Mouse (Mus musculus) midbrain, postnatal 0 days (tissue): Measurements from ENCODE around the gene Gm12248. TPM values are rescaled to one million over a fixed set of nuclear protein-coding genes. Genes with fewer than 3 reads are reported as not detected.

Experiments used
- ATAC-seq: fragments of 200-750 bp; cut with Nextera tagmentation; 2 replicates; pipeline ENCODE4 v1.8.0; 2017; ENCODE audit warnings: moderate number of reproducible peaks, mild to moderate bottlenecking, moderate TSS enrichment, moderate library complexity; ENCODE audit not compliant: low FRiP score
- DNase-seq: peaks from one replicate; pipeline ENCODE4 v3.0.0-alpha.2; 2015; ENCODE audit warnings: low spot score
- H3K27ac ChIP-seq: fragments of 300-500 bp; sonication (generic); 2 replicates; pipeline ENCODE4 v1.5.1; 2014; ENCODE audit warnings: low read depth, mild to moderate bottlenecking, low read length, mixed read lengths
- H3K27me3 ChIP-seq: fragments of 300-500 bp; sonication (generic); 2 replicates; pipeline ENCODE4 v1.6.1; 2014; ENCODE audit warnings: low read length, control low read depth, mixed read lengths; ENCODE audit not compliant: insufficient read depth
- H3K36me3 ChIP-seq: fragments of 300-500 bp; sonication (generic); 2 replicates; pipeline ENCODE4 v1.6.1; 2014; ENCODE audit warnings: low read length, control low read depth, mixed read lengths; ENCODE audit not compliant: insufficient read depth
- H3K4me1 ChIP-seq: fragments of 300-500 bp; sonication (generic); 2 replicates; pipeline ENCODE4 v1.6.1; 2014; ENCODE audit warnings: mild to moderate bottlenecking, control low read depth, antibody characterized with exemption, low read length, mixed read lengths; ENCODE audit not compliant: insufficient read depth
- H3K4me2 ChIP-seq: fragments of 300-500 bp; sonication (generic); 2 replicates; pipeline ENCODE4 v1.6.1; 2014; ENCODE audit warnings: low read depth, mild to moderate bottlenecking, low read length, mixed read lengths; ENCODE audit not compliant: poor library complexity, severe bottlenecking
- H3K4me3 ChIP-seq: fragments of 300-500 bp; sonication (generic); 2 replicates; pipeline ENCODE4 v1.5.1; 2014; ENCODE audit warnings: low read depth, mild to moderate bottlenecking, low read length, moderate library complexity
- H3K9ac ChIP-seq: fragments of 300-500 bp; sonication (generic); replicated peaks from 2 replicates; pipeline ENCODE4 v1.6.1; 2014; ENCODE audit warnings: mild to moderate bottlenecking, low read length, moderate library complexity, mixed read lengths; ENCODE audit not compliant: poor library complexity, severe bottlenecking
- H3K9me3 ChIP-seq: fragments of 300-500 bp; sonication (generic); 2 replicates; pipeline ENCODE4 v1.6.1; 2016; ENCODE audit warnings: low read length, control low read depth
- CTCF ChIP-seq: IDR thresholded peaks from 2 replicates; pipeline ENCODE4 v1.5.1; 2016; ENCODE audit warnings: antibody characterized with exemption, mild to moderate bottlenecking
- WGBS: fragments of 180-500 bp; shearing (Covaris S2); extraction: QIAGEN DNeasy Blood & Tissue Kit; methylation state at CpG from one replicate; pipeline ENCODE4 v1.1.7; 2014; 5-methylcytosine and 5-hydroxymethylcytosine counted together
- polyA plus RNA-seq: library from polyadenylated mRNA; unstranded; fragments of >200 nt; fragmentation: Nextera tagmentation; extraction: Ambion mirVana; gene quantifications from 2 replicates; pipeline ENCODE4 v1.2.1, GENCODE M21; 2015
- total RNA-seq: library from RNA; depleted of rRNA; stranded (reverse); fragments of >200 nt; gene quantifications from 2 replicates; pipeline ENCODE4 v1.2.3, GENCODE M21; 2014

Gene Gm12248
- total and polyA plus RNA-seq, 2 experiments from 2014 or later: not detected

- no peak for ATAC-seq
- Histone ChIP-seq H3K9ac (no peak overlapping the region), H3K27me3 (no peaks in the 10 kb centered on the region), H3K4me2 (no peak overlapping the region), H3K27ac (no peak overlapping the region), H3K36me3 (peaks cover 64% of the 10 kb centered on the region), H3K4me3 (no peak overlapping the region), H3K9me3 (no peaks in the 10 kb centered on the region), H3K4me1 (no peaks in the 10 kb centered on the region)
- no peak for DNase-seq
- 91% methylated on average over 9 of the region's 9 CpGs for WGBS
- no peak for TF ChIP-seq CTCF
Measured at GRCm38 (mm10) chr11:58121351-58121750, 28.4 kb upstream of the Gm12248 start.

- ATAC-seq: no peak
- TF ChIP-seq CTCF: no peak
- no peak for DNase-seq
- peaks cover 64% of the 10 kb centered on the region for H3K36me3 ChIP-seq
- H3K9ac ChIP-seq: no peak overlapping the region
- no peaks in the 10 kb centered on the region for H3K4me1 ChIP-seq
- WGBS: 80% methylated on average over 3 of the region's 3 CpGs
- H3K4me3 ChIP-seq: no peak overlapping the region
- no peaks in the 10 kb centered on the region for H3K9me3 ChIP-seq
- H3K27me3 ChIP-seq: no peaks in the 10 kb centered on the region
- H3K27ac ChIP-seq: no peak overlapping the region
- H3K4me2 ChIP-seq: no peak overlapping the region
Measured at GRCm38 (mm10) chr11:58120655-58121054, 27.7 kb upstream of the Gm12248 start.

- no peak overlapping the region for H3K27ac ChIP-seq
- DNase-seq: peak; percentile 60
- no peak for TF ChIP-seq CTCF
- H3K4me2 ChIP-seq: no peak overlapping the region
- no peaks in the 10 kb centered on the region for H3K27me3 ChIP-seq
- peak; percentile 54; the same call in 1 of the 2 replicates for ATAC-seq
- no peak overlapping the region for H3K9ac ChIP-seq
- WGBS: 76% methylated on average over 9 of the region's 10 CpGs
- no peaks in the 10 kb centered on the region for H3K9me3 ChIP-seq
- peaks cover 65% of the 10 kb centered on the region for H3K36me3 ChIP-seq
- H3K4me3 ChIP-seq: no peak overlapping the region
- H3K4me1 ChIP-seq: no peaks in the 10 kb centered on the region
Measured at GRCm38 (mm10) chr11:58117044-58117652, 24.2 kb upstream of the Gm12248 start.

- Histone ChIP-seq H3K4me1 (no peaks in the 10 kb centered on the region), H3K4me3 (no peak overlapping the region), H3K36me3 (peaks cover 59% of the 10 kb centered on the region), H3K9me3 (no peaks in the 10 kb centered on the region), H3K4me2 (no peak overlapping the region), H3K9ac (no peak overlapping the region), H3K27me3 (no peaks in the 10 kb centered on the region), H3K27ac (no peak overlapping the region)
- 89% methylated on average over 1 of the region's 1 CpGs for WGBS
- ATAC-seq (no peak), DNase-seq (no peak)
- TF ChIP-seq CTCF: no peak
Measured at GRCm38 (mm10) chr11:58116560-58116959, 23.6 kb upstream of the Gm12248 start.

GRCm38 (mm10) chr11:58107664-58108337, 14.9 kb upstream of the Gm12248 start:
- Histone ChIP-seq H3K27me3 (no peaks in the 10 kb centered on the region), H3K27ac (no peak overlapping the region), H3K36me3 (peaks cover 10% of the 10 kb centered on the region), H3K4me3 (no peak overlapping the region), H3K4me2 (no peak overlapping the region), H3K4me1 (peaks cover 9% of the 10 kb centered on the region; the same call in 1 of the 2 replicates), H3K9me3 (no peaks in the 10 kb centered on the region), H3K9ac (no peak overlapping the region)
- 90% methylated on average over 4 of the region's 4 CpGs for WGBS
- no peak for TF ChIP-seq CTCF
- DNase-seq (no peak), ATAC-seq (no peak)

GRCm38 (mm10) chr11:58107009-58107408, 14.1 kb upstream of the Gm12248 start:
- no peak overlapping the region for H3K9ac ChIP-seq
- ATAC-seq: no peak
- H3K9me3 ChIP-seq: no peaks in the 10 kb centered on the region
- no peak overlapping the region for H3K4me3 ChIP-seq
- TF ChIP-seq CTCF: peak; percentile 57
- no peaks in the 10 kb centered on the region for H3K27me3 ChIP-seq
- no peak overlapping the region for H3K4me2 ChIP-seq
- 20% methylated on average over 3 of the region's 3 CpGs for WGBS
- H3K4me1 ChIP-seq: peaks cover 9% of the 10 kb centered on the region; the same call in 1 of the 2 replicates
- no peak overlapping the region for H3K27ac ChIP-seq
- peak; percentile 38 for DNase-seq
- H3K36me3 ChIP-seq: peaks cover 9% of the 10 kb centered on the region
